Mouse (Mus musculus): ENCODE results near the gene Prkg1. TPM values are rescaled to one million over a fixed set of nuclear protein-coding genes. Genes with fewer than 3 reads are reported as not detected.

Prkg1 gene
- total RNA-seq, 2 experiments from 2014 or later, result 12.2 to 14.8 TPM

- DNase-seq (ENCODE audit: low spot score), result no peak
- intact Hi-C loops (cut with DNase I), result loop anchor here (10.0 kb wide), 1 partner anchor 1086 kb away; no protein-coding TSS in a partner anchor
Observed at GRCm38 (mm10) chr19:31750976-31751676, 13.7 kb downstream of the Prkg1 start.

- intact Hi-C loops (cut with DNase I), result no loop called here
Observed at GRCm38 (mm10) chr19:31746635-31747034, 18.2 kb downstream of the Prkg1 start.

GRCm38 (mm10) chr19:31743241-31744045 is 21.4 kb downstream of the Prkg1 start:
- DNase-seq (ENCODE audit: low spot score), result no peak
- intact Hi-C loops (cut with DNase I), result loop anchor here (2.0 kb wide), 1 partner anchor 401 kb away; no protein-coding TSS in a partner anchor

More at GRCm38 (mm10) chr19:31746635-31747034, 18.2 kb downstream of the Prkg1 start:
- DNase-seq (ENCODE audit: low spot score), result no peak

- DNase-seq (ENCODE audit: low spot score), result no peak
- intact Hi-C loops (cut with DNase I), result no loop called here
Observed at GRCm38 (mm10) chr19:31714900-31715299, 49.9 kb downstream of the Prkg1 start.

GRCm38 (mm10) chr19:31714418-31714817 is 50.4 kb downstream of the Prkg1 start:
- no peak for DNase-seq (ENCODE audit: low spot score)
- intact Hi-C loops (cut with DNase I), result no loop called here

- no peak for DNase-seq (ENCODE audit: low spot score)
- intact Hi-C loops (cut with DNase I), result no loop called here
Observed at GRCm38 (mm10) chr19:31713321-31713720, 51.5 kb downstream of the Prkg1 start.

- no peak for DNase-seq (ENCODE audit: low spot score)
Observed at GRCm38 (mm10) chr19:31710336-31710735, 54.5 kb downstream of the Prkg1 start.

GRCm38 (mm10) chr19:31703991-31704390 is 60.8 kb downstream of the Prkg1 start:
- intact Hi-C loops (cut with DNase I), result no loop called here
- no peak for DNase-seq (ENCODE audit: low spot score)

More at GRCm38 (mm10) chr19:31710336-31710735, 54.5 kb downstream of the Prkg1 start:
- intact Hi-C loops (cut with DNase I), result no loop called here

GRCm38 (mm10) chr19:31698916-31699315 is 65.9 kb downstream of the Prkg1 start:
- intact Hi-C loops (cut with DNase I), result no loop called here
- no peak for DNase-seq (ENCODE audit: low spot score)

- intact Hi-C loops (cut with DNase I), result loop anchor here (2.0 to 10.0 kb wide), 3 partner anchors 338 to 1016 kb away; no protein-coding TSS in a partner anchor
- DNase-seq (ENCODE audit: low spot score), result no peak
Observed at GRCm38 (mm10) chr19:31680821-31681220, 84.0 kb downstream of the Prkg1 start.

GRCm38 (mm10) chr19:31678324-31678723 is 86.5 kb downstream of the Prkg1 start:
- no peak for DNase-seq (ENCODE audit: low spot score)
- intact Hi-C loops (cut with DNase I), result no loop called here

- intact Hi-C loops (cut with DNase I), result no loop called here
- DNase-seq (ENCODE audit: low spot score), result no peak
Observed at GRCm38 (mm10) chr19:31671726-31672125, 93.1 kb downstream of the Prkg1 start.

GRCm38 (mm10) chr19:31665007-31665406 is 99.8 kb downstream of the Prkg1 start:
- no peak for DNase-seq (ENCODE audit: low spot score)
- intact Hi-C loops (cut with DNase I), result no loop called here

- peak; percentile 21 for DNase-seq (ENCODE audit: low spot score)
- intact Hi-C loops (cut with DNase I), result no loop called here
Observed at GRCm38 (mm10) chr19:31664159-31664991, 100.5 kb downstream of the Prkg1 start.

GRCm38 (mm10) chr19:31663437-31664158 is 101.2 kb downstream of the Prkg1 start:
- no peak for DNase-seq (ENCODE audit: low spot score)
- intact Hi-C loops (cut with DNase I), result no loop called here

GRCm38 (mm10) chr19:31662802-31663201 is 102.0 kb downstream of the Prkg1 start:
- intact Hi-C loops (cut with DNase I), result no loop called here
- DNase-seq (ENCODE audit: low spot score), result no peak

- intact Hi-C loops (cut with DNase I), result no loop called here
Observed at GRCm38 (mm10) chr19:31658751-31659397, 106.0 kb downstream of the Prkg1 start.

GRCm38 (mm10) chr19:31656256-31656655 is 108.6 kb downstream of the Prkg1 start:
- DNase-seq (ENCODE audit: low spot score), result no peak
- intact Hi-C loops (cut with DNase I), result no loop called here

More at GRCm38 (mm10) chr19:31658751-31659397, 106.0 kb downstream of the Prkg1 start:
- no peak for DNase-seq (ENCODE audit: low spot score)

GRCm38 (mm10) chr19:31655826-31656225 is 109.0 kb downstream of the Prkg1 start:
- no peak for DNase-seq (ENCODE audit: low spot score)
- intact Hi-C loops (cut with DNase I), result no loop called here

Data from heart, postnatal 25 days (tissue).